Mouse (Mus musculus) left cerebral cortex, adult 8-10 months (tissue): Measurements from ENCODE around the gene Luc7l2. TPM values are rescaled to one million over a fixed set of nuclear protein-coding genes. Genes with fewer than 3 reads are reported as not detected.

Experiments
- DNase-seq, 2 experiments: peaks; one replicate each; pipeline ENCODE4 v3.0.0; 2022; ENCODE audit warnings: low spot score in 2 of 2
- total RNA-seq, 4 experiments: library from RNA; stranded (reverse); gene quantifications; 2 replicates each; pipeline ENCODE4 v1.2.4; 2022

Luc7l2 gene
- total RNA-seq, 4 experiments from 2014 or later = 175 to 178 (median 176) TPM

- DNase-seq = no peak
Measured at GRCm38 (mm10) chr6:38552636-38553000, 1.5 kb downstream of the Luc7l2 start.

- no peak for DNase-seq
Measured at GRCm38 (mm10) chr6:38576096-38576495, 25.0 kb downstream of the Luc7l2 start.

- no peak for DNase-seq
Measured at GRCm38 (mm10) chr6:38580112-38580857, 29.2 kb downstream of the Luc7l2 start.

- DNase-seq = no peak
Measured at GRCm38 (mm10) chr6:38581711-38582110, 30.6 kb downstream of the Luc7l2 start.

GRCm38 (mm10) chr6:38597481-38597880, 46.3 kb downstream of the Luc7l2 start:
- DNase-seq = no peak

GRCm38 (mm10) chr6:38609892-38610291, 58.8 kb downstream of the Luc7l2 start:
- DNase-seq = no peak

- DNase-seq = peak in 1 of 2 experiments; percentile 10
Measured at GRCm38 (mm10) chr6:38622406-38622805, 71.3 kb downstream of the Luc7l2 start.

GRCm38 (mm10) chr6:38623457-38623856, 72.3 kb downstream of the Luc7l2 start:
- no peak for DNase-seq

GRCm38 (mm10) chr6:38624439-38624838, 73.3 kb downstream of the Luc7l2 start:
- DNase-seq = peak in 1 of 2 experiments; percentile 21

GRCm38 (mm10) chr6:38626086-38626485, 75.0 kb downstream of the Luc7l2 start:
- DNase-seq = peak in 1 of 2 experiments; percentile 3

GRCm38 (mm10) chr6:38627081-38627480, 75.9 kb downstream of the Luc7l2 start:
- DNase-seq = no peak

- peak in 1 of 2 experiments; percentile 4 for DNase-seq
Measured at GRCm38 (mm10) chr6:38627486-38627885, 76.4 kb downstream of the Luc7l2 start.

- DNase-seq = no peak
Measured at GRCm38 (mm10) chr6:38629556-38629955, 78.4 kb downstream of the Luc7l2 start.

GRCm38 (mm10) chr6:38632826-38633225, 81.7 kb downstream of the Luc7l2 start:
- DNase-seq = no peak

- DNase-seq = no peak
Measured at GRCm38 (mm10) chr6:38634461-38634860, 83.3 kb downstream of the Luc7l2 start.

- DNase-seq = no peak
Measured at GRCm38 (mm10) chr6:38635941-38636851, 85.1 kb downstream of the Luc7l2 start.

- DNase-seq = no peak
Measured at GRCm38 (mm10) chr6:38636852-38637618, 85.9 kb downstream of the Luc7l2 start, which contains the start of gene Klrg2. Gene Klrg2, minus strand, starts transcription at chr6:38637242.

- DNase-seq = no peak
Measured at GRCm38 (mm10) chr6:38640401-38640800, 89.3 kb downstream of the Luc7l2 start.

- DNase-seq = no peak
Measured at GRCm38 (mm10) chr6:38641228-38641627, 90.1 kb downstream of the Luc7l2 start.

GRCm38 (mm10) chr6:38641645-38642044, 90.5 kb downstream of the Luc7l2 start:
- no peak for DNase-seq

GRCm38 (mm10) chr6:38642593-38642992, 91.5 kb downstream of the Luc7l2 start:
- no peak for DNase-seq
